8 mouse cellular contexts compared by ENCODE assay signal in genomic region chr17:21679273-21680018, GRCm38 (mm10). TPM values are rescaled to one million over a fixed set of nuclear protein-coding genes. Genes with fewer than 3 reads are reported as not detected.
A peak's percentile ranks its signal among the peaks of the same experiment; 100 is the strongest.
DNase-seq lines count a peak whose midpoint lies in the region; ATAC-seq and TF ChIP-seq lines count a peak whose summit lies in the region.

No protein-coding gene starts in this region.

- 6% methylated on average over 9 of the region's 9 CpGs for WGBS in embryonic facial prominence, embryonic 13.5 days
- WGBS in kidney, adult 2 months: 2% methylated on average over 9 of the region's 9 CpGs
- 5% methylated on average over 9 of the region's 9 CpGs for WGBS in limb, embryonic 12.5 days
- WGBS in midbrain, embryonic 15.5 days: 4% methylated on average over 9 of the region's 9 CpGs
- 1% methylated on average over 9 of the region's 9 CpGs for WGBS in spleen, adult 2 months

- no peak for TF ChIP-seq POLR2A in kidney, adult 2 months (IDR thresholded peaks at IDR 0.05; ENCODE audit: low read depth, low read length)
- TF ChIP-seq POLR2A in spleen, adult 2 months (IDR thresholded peaks at IDR 0.05; ENCODE audit: low read depth, low read length): no peak

- H3K27ac ChIP-seq in embryonic facial prominence, embryonic 13.5 days: peak overlapping the region; percentile 62; the same call in 1 of the 2 replicates
- peak overlapping the region; percentile 79 for H3K27ac ChIP-seq in kidney, adult 2 months (ENCODE audit: insufficient read depth, low read depth, low read length)
- H3K27ac ChIP-seq in limb, embryonic 12.5 days: peak overlapping the region; percentile 32; the same call in 1 of the 2 replicates
- H3K27ac ChIP-seq in midbrain, embryonic 15.5 days: peak overlapping the region; percentile 72
- peak overlapping the region; percentile 72 for H3K27ac ChIP-seq in spleen, adult 2 months (ENCODE audit: insufficient read depth, low read length)

- H3K27me3 ChIP-seq in embryonic facial prominence, embryonic 13.5 days: no peaks in the 10 kb centered on the region
- no peaks in the 10 kb centered on the region for H3K27me3 ChIP-seq in kidney, adult 2 months (replicated peaks; ENCODE audit: control insufficient read depth, insufficient read depth, low read length)
- H3K27me3 ChIP-seq in limb, embryonic 12.5 days: no peaks in the 10 kb centered on the region
- no peaks in the 10 kb centered on the region for H3K27me3 ChIP-seq in midbrain, embryonic 15.5 days (replicated peaks)
- no peaks in the 10 kb centered on the region for H3K27me3 ChIP-seq in spleen, adult 2 months (ENCODE audit: control insufficient read depth, insufficient read depth, low read length)

- DNase-seq in 3134 (ENCODE audit: extremely low read depth, insufficient read length, low spot score): peak; percentile 79
- peak; percentile 86 to 89 for DNase-seq in adrenal gland, postnatal 36 days
- peak; percentile 92 to 95 for DNase-seq in heart, adult 18-20 months
- DNase-seq in kidney, adult 2 months: peak; percentile 95
- peak; percentile 84 to 93 for DNase-seq in spleen, adult 2 months (ENCODE audit: low read depth in 1 of 2, low spot score in 2 of 2)

- no peaks in the 10 kb centered on the region for H3K9me3 ChIP-seq in embryonic facial prominence, embryonic 13.5 days
- H3K9me3 ChIP-seq in limb, embryonic 12.5 days: no peaks in the 10 kb centered on the region
- no peaks in the 10 kb centered on the region for H3K9me3 ChIP-seq in midbrain, embryonic 15.5 days

- peak overlapping the region; percentile 61 for H3K9ac ChIP-seq in embryonic facial prominence, embryonic 13.5 days
- peak overlapping the region; percentile 34; the same call in 1 of the 2 replicates for H3K9ac ChIP-seq in limb, embryonic 12.5 days (replicated peaks)
- H3K9ac ChIP-seq in midbrain, embryonic 15.5 days: peak overlapping the region; percentile 47

- TF ChIP-seq CTCF in kidney, adult 2 months (conservative IDR thresholded peaks at IDR 0.05; ENCODE audit: insufficient read depth, insufficient read length, low read depth, low read length): peak; percentile 40
- peak; percentile 26; the same call in 1 of the 2 replicates for TF ChIP-seq CTCF in spleen, adult 2 months (IDR thresholded peaks at IDR 0.05; ENCODE audit: extremely low read depth, insufficient read depth, insufficient read length, insufficient replicate concordance)

- peak; percentile 97 for ATAC-seq in embryonic facial prominence, embryonic 13.5 days (ENCODE audit: insufficient number of reproducible peaks, insufficient read depth, low FRiP score, low TSS enrichment, low read depth)
- peak; percentile 99 for ATAC-seq in limb, embryonic 12.5 days (ENCODE audit: insufficient number of reproducible peaks, insufficient read depth, low FRiP score, low TSS enrichment, low read depth)
- peak; percentile 98 for ATAC-seq in midbrain, embryonic 15.5 days (replicated peaks)

- H3K4me3 ChIP-seq in embryonic facial prominence, embryonic 13.5 days: peak overlapping the region; percentile 50
- peak overlapping the region; percentile 65 for H3K4me3 ChIP-seq in kidney, adult 2 months (ENCODE audit: insufficient read depth, low read depth, low read length)
- H3K4me3 ChIP-seq in limb, embryonic 12.5 days (replicated peaks): peak overlapping the region; percentile 47
- peak overlapping the region; percentile 50 for H3K4me3 ChIP-seq in midbrain, embryonic 15.5 days
- H3K4me3 ChIP-seq in spleen, adult 2 months (ENCODE audit: extremely low read depth, insufficient read depth, insufficient read length): peak overlapping the region; percentile 59

- H3K4me2 ChIP-seq in embryonic facial prominence, embryonic 13.5 days: peak overlapping the region; percentile 63
- peak overlapping the region; percentile 55 for H3K4me2 ChIP-seq in limb, embryonic 12.5 days
- H3K4me2 ChIP-seq in midbrain, embryonic 15.5 days: peak overlapping the region; percentile 66

- H3K4me1 ChIP-seq in embryonic facial prominence, embryonic 13.5 days: no peaks in the 10 kb centered on the region
- no peaks in the 10 kb centered on the region; the same call in 1 of the 2 replicates for H3K4me1 ChIP-seq in kidney, adult 2 months (ENCODE audit: control insufficient read depth, insufficient read depth, low read length)
- H3K4me1 ChIP-seq in limb, embryonic 12.5 days (replicated peaks): no peaks in the 10 kb centered on the region
- peaks cover 14% of the 10 kb centered on the region for H3K4me1 ChIP-seq in midbrain, embryonic 15.5 days
- H3K4me1 ChIP-seq in spleen, adult 2 months (ENCODE audit: control insufficient read depth, insufficient read depth, insufficient read length): no peaks in the 10 kb centered on the region

- peaks cover under 1% of the 10 kb centered on the region; the same call in 1 of the 2 replicates for H3K36me3 ChIP-seq in embryonic facial prominence, embryonic 13.5 days
- no peaks in the 10 kb centered on the region for H3K36me3 ChIP-seq in kidney, adult 2 months (ENCODE audit: control insufficient read depth, insufficient read depth, low read length)
- peaks cover under 1% of the 10 kb centered on the region; the same call in 1 of the 2 replicates for H3K36me3 ChIP-seq in limb, embryonic 12.5 days
- H3K36me3 ChIP-seq in midbrain, embryonic 15.5 days (replicated peaks): 0 out of 2 replicates have a peak, but pooled peaks cover under 1% of the 10 kb centered on the region
- no peaks in the 10 kb centered on the region for H3K36me3 ChIP-seq in spleen, adult 2 months (ENCODE audit: control insufficient read depth, insufficient read depth, low read length)

RNA-seq across cellular contexts. Expression of gene Gm10226, which starts 12.2 kb away (rescaled TPM):
- total RNA-seq in adrenal gland, postnatal 36 days (2021): 1 to 10 TPM in 1 of 2 experiments, not detected in 1; 2.9 TPM
- polyA plus RNA-seq in embryonic facial prominence, embryonic 13.5 days (2015; fragmentation: Nextera tagmentation; extraction: Ambion mirVana): 5.8 and 8.9 TPM in 2 replicates
- not detected for total RNA-seq in heart, adult 18-20 months (2021)
- not detected in 2 replicates for polyA plus RNA-seq in kidney, adult 2 months (2012; rRNA removed)
- 7.6 and 9.0 TPM in 2 replicates for polyA plus RNA-seq in limb, embryonic 12.5 days (2016; fragmentation: Nextera tagmentation; extraction: Ambion mirVana)
- polyA plus RNA-seq in midbrain, embryonic 15.5 days (2015; fragmentation: Nextera tagmentation; extraction: Ambion mirVana): 17.8 and 20.0 TPM in 2 replicates
- polyA plus RNA-seq in spleen, adult 2 months (2012; rRNA removed): not detected in 2 replicates

RNA-seq across cellular contexts. Expression of gene Zfp760, which starts 28.1 kb away (rescaled TPM):
- total RNA-seq in adrenal gland, postnatal 36 days (2021): 1 to 10 TPM; 6.1 to 6.3 TPM
- 14.4 and 17.8 TPM in 2 replicates for polyA plus RNA-seq in embryonic facial prominence, embryonic 13.5 days (2015; fragmentation: Nextera tagmentation; extraction: Ambion mirVana)
- 1 to 10 TPM; 1.3 to 1.5 TPM for total RNA-seq in heart, adult 18-20 months (2021)
- polyA plus RNA-seq in kidney, adult 2 months (2012; rRNA removed): 0.69 and 1.0 TPM in 2 replicates
- polyA plus RNA-seq in limb, embryonic 12.5 days (2016; fragmentation: Nextera tagmentation; extraction: Ambion mirVana): 18.9 and 20.5 TPM in 2 replicates
- polyA plus RNA-seq in midbrain, embryonic 15.5 days (2015; fragmentation: Nextera tagmentation; extraction: Ambion mirVana): 11.5 and 12.1 TPM in 2 replicates
- polyA plus RNA-seq in spleen, adult 2 months (2012; rRNA removed): 0.42 and 0.47 TPM in 2 replicates

RNA-seq across cellular contexts. Expression of gene Zfp983, which starts 29.0 kb away (rescaled TPM):
- 1 to 10 TPM; 7.1 to 8.1 TPM for total RNA-seq in adrenal gland, postnatal 36 days (2021)
- 6.1 and 7.2 TPM in 2 replicates for polyA plus RNA-seq in embryonic facial prominence, embryonic 13.5 days (2015; fragmentation: Nextera tagmentation; extraction: Ambion mirVana)
- total RNA-seq in heart, adult 18-20 months (2021): 1 to 10 TPM; 2.1 to 2.2 TPM
- 0.34 and 0.61 TPM in 2 replicates for polyA plus RNA-seq in kidney, adult 2 months (2012; rRNA removed)
- 5.2 and 7.1 TPM in 2 replicates for polyA plus RNA-seq in limb, embryonic 12.5 days (2016; fragmentation: Nextera tagmentation; extraction: Ambion mirVana)
- 13.3 and 13.9 TPM in 2 replicates for polyA plus RNA-seq in midbrain, embryonic 15.5 days (2015; fragmentation: Nextera tagmentation; extraction: Ambion mirVana)
- 0.34 and 0.55 TPM in 2 replicates for polyA plus RNA-seq in spleen, adult 2 months (2012; rRNA removed)

RNA-seq across cellular contexts. Expression of gene Zfp229, which starts 51.1 kb away (rescaled TPM):
- 10 to 100 TPM in 1 of 2 experiments, 1 to 10 TPM in 1; 9.9 to 11.6 TPM for total RNA-seq in adrenal gland, postnatal 36 days (2021)
- polyA plus RNA-seq in embryonic facial prominence, embryonic 13.5 days (2015; fragmentation: Nextera tagmentation; extraction: Ambion mirVana): 7.0 and 8.5 TPM in 2 replicates
- 1 to 10 TPM; 4.1 to 5.6 TPM for total RNA-seq in heart, adult 18-20 months (2021)
- polyA plus RNA-seq in kidney, adult 2 months (2012; rRNA removed): 1.9 TPM in 2 replicates
- polyA plus RNA-seq in limb, embryonic 12.5 days (2016; fragmentation: Nextera tagmentation; extraction: Ambion mirVana): 10.3 and 10.9 TPM in 2 replicates
- 10.0 and 10.7 TPM in 2 replicates for polyA plus RNA-seq in midbrain, embryonic 15.5 days (2015; fragmentation: Nextera tagmentation; extraction: Ambion mirVana)
- polyA plus RNA-seq in spleen, adult 2 months (2012; rRNA removed): 0.29 and 0.56 TPM in 2 replicates

Comparison
In these comparisons a context has a peak if more than half of its experiments do, and no peak if none do; other contexts are left out.
1. Peak in every context shown above with its lines: DNase-seq, ATAC-seq, H3K4me3 ChIP-seq and H3K27ac ChIP-seq.